Mouse (Mus musculus): ENCODE measurements around the gene Zfp768. TPM values are rescaled to one million over a fixed set of nuclear protein-coding genes. Genes with fewer than 3 reads are reported as not detected.
A peak's percentile ranks its signal among the peaks of the same experiment; 100 is the strongest.
"Not testable (repeated sequence)": the region's sequence is repeated elsewhere in the genome, so short reads cannot be mapped to it uniquely, and the experiment has no call there.

The Zfp768 gene
- polyA plus RNA-seq, 1 experiment from 2014 or later: 5.1 TPM

DNA sequence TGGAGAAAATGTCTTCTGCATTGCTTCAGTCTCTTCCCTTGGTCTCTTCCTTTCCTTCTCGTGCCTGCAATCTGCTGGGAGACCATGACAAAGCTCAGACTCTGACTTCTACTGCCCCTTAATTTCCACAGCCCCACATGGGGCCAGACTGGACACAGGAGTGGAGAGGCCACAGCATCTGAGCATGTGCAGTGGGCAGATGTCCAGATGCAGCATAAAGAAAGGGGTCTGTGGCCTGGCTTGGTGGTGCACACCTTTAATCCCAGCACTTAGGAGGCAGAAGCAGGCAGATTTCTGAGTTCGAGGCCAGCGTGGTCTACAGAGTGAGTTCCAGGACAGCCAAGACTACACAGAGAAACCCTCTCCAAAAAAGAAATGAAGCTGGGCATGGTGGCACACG is 40.2 kb upstream of the Zfp768 start:
- not testable (repeated sequence) for ATAC-seq (ENCODE audit: low FRiP score)

GRCm38 (mm10) chr7:127378310-127378921 is 33.0 kb upstream of the Zfp768 start:
- Histone ChIP-seq H3K27ac (ENCODE audit: low read depth, low read length) (no peak overlapping the region), H3K9me3 (ENCODE audit: control insufficient read depth, low read length) (no peaks in the 10 kb centered on the region), H3K4me3 (ENCODE audit: low read depth, low read length) (no peak overlapping the region), H3K36me3 (ENCODE audit: control insufficient read depth, insufficient read depth, low read length) (no peaks in the 10 kb centered on the region), H3K4me2 (replicated peaks; ENCODE audit: low read depth, low read length) (no peak overlapping the region), H3K4me1 (replicated peaks; ENCODE audit: control insufficient read depth, insufficient read depth, low read length) (no peaks in the 10 kb centered on the region), H3K27me3 (ENCODE audit: control insufficient read depth, insufficient read depth, low read length) (no peaks in the 10 kb centered on the region), H3K9ac (ENCODE audit: low read depth, low read length) (no peak overlapping the region)
- ATAC-seq (ENCODE audit: low FRiP score) (no peak), DNase-seq (ENCODE audit: low spot score) (no peak)
- 79% methylated on average over 6 of the region's 6 CpGs for WGBS

More for the DNA sequence above, 40.2 kb upstream of the Zfp768 start:
- H3K4me2 ChIP-seq (replicated peaks; ENCODE audit: low read depth, low read length); H3K4me3 ChIP-seq (ENCODE audit: low read depth, low read length); DNase-seq (ENCODE audit: low spot score); H3K9me3 ChIP-seq (ENCODE audit: control insufficient read depth, low read length); H3K36me3 ChIP-seq (ENCODE audit: control insufficient read depth, insufficient read depth, low read length); H3K27me3 ChIP-seq (ENCODE audit: control insufficient read depth, insufficient read depth, low read length); H3K27ac ChIP-seq (ENCODE audit: low read depth, low read length); H3K4me1 ChIP-seq (replicated peaks; ENCODE audit: control insufficient read depth, insufficient read depth, low read length); H3K9ac ChIP-seq (ENCODE audit: low read depth, low read length): not testable (repeated sequence)
- 94% methylated on average over 4 of the region's 4 CpGs for WGBS

- Histone ChIP-seq H3K4me3 (ENCODE audit: low read depth, low read length) (peak within 1 kb of the TSS; percentile 70), H3K4me2 (replicated peaks; ENCODE audit: low read depth, low read length) (peak within 1 kb of the TSS; percentile 80), H3K9ac (ENCODE audit: low read depth, low read length) (peak within 1 kb of the TSS; percentile 80)
- H3K9me3 ChIP-seq (ENCODE audit: control insufficient read depth, low read length); H3K4me1 ChIP-seq (replicated peaks; ENCODE audit: control insufficient read depth, insufficient read depth, low read length); H3K27me3 ChIP-seq (ENCODE audit: control insufficient read depth, insufficient read depth, low read length); H3K27ac ChIP-seq (ENCODE audit: low read depth, low read length); H3K36me3 ChIP-seq (ENCODE audit: control insufficient read depth, insufficient read depth, low read length): not testable (repeated sequence)
- peak; percentile 88 for DNase-seq (ENCODE audit: low spot score)
- ATAC-seq (ENCODE audit: low FRiP score): peak; percentile 91
- WGBS: 4% methylated on average over 40 of the region's 49 CpGs
Measured at GRCm38 (mm10) chr7:127375271-127376245, 30.2 kb upstream of the Zfp768 start, which contains the start of gene Zfp747. Gene Zfp747, minus strand, starts transcription at chr7:127376050.

DNA sequence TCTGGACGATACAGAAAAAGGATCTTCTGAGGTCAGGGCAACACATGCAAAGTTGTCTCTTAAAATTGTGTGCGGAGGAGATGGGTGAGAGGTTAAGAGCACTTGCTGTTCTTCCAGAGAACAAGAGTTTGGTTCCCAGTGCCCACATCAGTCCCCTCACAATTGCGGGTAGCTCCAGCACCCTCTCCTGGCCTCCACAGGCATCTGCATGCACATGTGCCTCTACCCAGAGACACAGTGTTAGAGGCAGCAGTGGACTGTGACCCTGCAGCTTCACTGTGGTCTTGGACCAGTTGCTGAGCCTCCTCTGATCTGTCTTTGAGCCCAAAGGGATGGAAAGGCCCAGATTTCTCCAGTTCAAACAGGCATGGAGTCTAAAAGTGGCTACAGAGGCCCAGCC is 26.5 kb upstream of the Zfp768 start:
- H3K27me3 ChIP-seq (ENCODE audit: control insufficient read depth, insufficient read depth, low read length); H3K9me3 ChIP-seq (ENCODE audit: control insufficient read depth, low read length); H3K4me3 ChIP-seq (ENCODE audit: low read depth, low read length); DNase-seq (ENCODE audit: low spot score); ATAC-seq (ENCODE audit: low FRiP score); H3K9ac ChIP-seq (ENCODE audit: low read depth, low read length); H3K4me2 ChIP-seq (replicated peaks; ENCODE audit: low read depth, low read length); H3K4me1 ChIP-seq (replicated peaks; ENCODE audit: control insufficient read depth, insufficient read depth, low read length); H3K36me3 ChIP-seq (ENCODE audit: control insufficient read depth, insufficient read depth, low read length); H3K27ac ChIP-seq (ENCODE audit: low read depth, low read length): not testable (repeated sequence)
- 76% methylated on average over 3 of the region's 3 CpGs for WGBS

DNA sequence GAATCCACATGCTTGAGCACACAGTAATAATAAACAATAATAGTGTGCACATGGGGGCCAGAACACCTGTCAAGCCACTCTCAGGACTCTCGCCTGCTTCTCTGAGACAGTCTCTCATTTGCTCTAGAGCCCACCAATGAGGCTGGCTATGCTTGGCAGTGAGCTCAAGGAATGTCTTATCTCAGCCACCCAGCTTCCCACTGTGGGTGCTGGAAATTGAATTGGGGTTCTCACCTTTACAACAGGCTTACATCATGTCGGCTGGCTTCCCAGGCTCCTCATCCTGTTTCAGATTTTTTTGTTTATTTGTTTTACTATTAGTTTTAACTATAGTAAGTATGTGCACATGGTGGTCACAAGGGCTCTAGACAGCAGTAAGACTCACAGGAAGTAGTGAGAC is 25.8 kb upstream of the Zfp768 start:
- Histone ChIP-seq H3K36me3 (ENCODE audit: control insufficient read depth, insufficient read depth, low read length) (no peaks in the 10 kb centered on the region), H3K4me3 (ENCODE audit: low read depth, low read length) (no peak overlapping the region), H3K4me2 (replicated peaks; ENCODE audit: low read depth, low read length) (no peak overlapping the region), H3K4me1 (replicated peaks; ENCODE audit: control insufficient read depth, insufficient read depth, low read length) (no peaks in the 10 kb centered on the region), H3K9me3 (ENCODE audit: control insufficient read depth, low read length) (no peaks in the 10 kb centered on the region), H3K27ac (ENCODE audit: low read depth, low read length) (no peak overlapping the region), H3K9ac (ENCODE audit: low read depth, low read length) (no peak overlapping the region), H3K27me3 (ENCODE audit: control insufficient read depth, insufficient read depth, low read length) (no peaks in the 10 kb centered on the region)
- DNase-seq (ENCODE audit: low spot score) (no peak), ATAC-seq (ENCODE audit: low FRiP score) (no peak)
- WGBS: 91% methylated on average over 2 of the region's 2 CpGs

DNA sequence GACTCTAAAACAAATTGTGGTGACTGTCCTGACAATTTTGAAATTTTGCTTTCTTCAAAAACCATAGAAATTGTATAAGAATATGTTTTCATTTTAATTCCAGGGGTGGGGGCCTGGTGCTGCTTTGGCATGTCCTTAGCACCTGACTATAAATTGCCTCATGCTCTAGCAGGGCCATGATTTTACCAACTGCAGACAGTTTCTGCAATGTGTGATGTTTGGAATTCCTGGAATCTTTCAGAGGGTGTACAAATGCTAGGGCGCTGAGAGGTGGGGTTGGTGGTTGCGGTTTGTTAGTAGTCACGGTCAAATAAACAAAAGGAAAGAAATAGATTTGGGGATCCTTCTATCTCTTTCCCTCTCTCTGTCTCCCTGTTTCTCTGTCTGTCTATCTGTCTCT is 20.9 kb upstream of the Zfp768 start:
- Histone ChIP-seq H3K9ac (ENCODE audit: low read depth, low read length) (no peak overlapping the region), H3K27ac (ENCODE audit: low read depth, low read length) (no peak overlapping the region), H3K36me3 (ENCODE audit: control insufficient read depth, insufficient read depth, low read length) (no peaks in the 10 kb centered on the region), H3K4me2 (replicated peaks; ENCODE audit: low read depth, low read length) (no peak overlapping the region), H3K27me3 (ENCODE audit: control insufficient read depth, insufficient read depth, low read length) (0 out of 2 replicates have a peak, but pooled peaks cover 2% of the 10 kb centered on the region), H3K4me3 (ENCODE audit: low read depth, low read length) (no peak overlapping the region), H3K9me3 (ENCODE audit: control insufficient read depth, low read length) (no peaks in the 10 kb centered on the region), H3K4me1 (replicated peaks; ENCODE audit: control insufficient read depth, insufficient read depth, low read length) (no peaks in the 10 kb centered on the region)
- ATAC-seq (ENCODE audit: low FRiP score): no peak
- no peak for DNase-seq (ENCODE audit: low spot score)
- WGBS: 85% methylated on average over 3 of the region's 3 CpGs

- Histone ChIP-seq H3K9me3 (ENCODE audit: control insufficient read depth, low read length) (no peaks in the 10 kb centered on the region), H3K27ac (ENCODE audit: low read depth, low read length) (no peak overlapping the region), H3K9ac (ENCODE audit: low read depth, low read length) (no peak overlapping the region), H3K4me3 (ENCODE audit: low read depth, low read length) (no peak overlapping the region), H3K27me3 (ENCODE audit: control insufficient read depth, insufficient read depth, low read length) (0 out of 2 replicates have a peak, but pooled peaks cover 2% of the 10 kb centered on the region), H3K4me2 (replicated peaks; ENCODE audit: low read depth, low read length) (no peak overlapping the region), H3K4me1 (replicated peaks; ENCODE audit: control insufficient read depth, insufficient read depth, low read length) (no peaks in the 10 kb centered on the region), H3K36me3 (ENCODE audit: control insufficient read depth, insufficient read depth, low read length) (no peaks in the 10 kb centered on the region)
- no peak for ATAC-seq (ENCODE audit: low FRiP score)
- no peak for DNase-seq (ENCODE audit: low spot score)
- 55% methylated on average over 4 of the region's 4 CpGs for WGBS
Measured at GRCm38 (mm10) chr7:127364166-127364565, 18.8 kb upstream of the Zfp768 start.

DNA sequence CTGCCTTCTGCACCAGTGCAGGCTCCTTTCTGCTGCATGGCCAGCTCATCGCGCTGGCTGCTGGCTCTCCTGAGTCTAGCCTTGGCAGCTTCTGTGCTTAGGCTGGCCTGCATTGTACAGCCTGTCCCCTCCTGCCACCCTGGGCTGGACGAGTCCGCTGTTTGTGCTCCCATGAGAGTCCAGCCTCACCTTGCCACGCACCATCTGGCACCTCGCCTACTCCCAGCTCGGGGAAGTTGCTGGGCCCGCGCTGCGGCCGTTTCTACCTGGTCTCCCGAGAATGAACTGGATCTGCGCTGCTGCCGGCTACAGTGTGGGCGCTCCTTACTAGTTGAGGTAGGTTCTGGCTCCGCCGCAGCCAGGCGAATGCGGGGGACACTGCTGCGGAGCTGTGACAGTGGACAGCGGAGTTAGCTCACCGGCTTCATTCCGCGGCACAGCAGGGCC is 18.1 kb upstream of the Zfp768 start:
- Histone ChIP-seq H3K27ac (ENCODE audit: low read depth, low read length) (no peak overlapping the region), H3K9ac (ENCODE audit: low read depth, low read length) (peak overlapping the region; percentile 21; the same call in 1 of the 2 replicates), H3K9me3 (ENCODE audit: control insufficient read depth, low read length) (no peaks in the 10 kb centered on the region), H3K4me1 (replicated peaks; ENCODE audit: control insufficient read depth, insufficient read depth, low read length) (no peaks in the 10 kb centered on the region), H3K4me2 (replicated peaks; ENCODE audit: low read depth, low read length) (peak overlapping the region; percentile 66), H3K27me3 (ENCODE audit: control insufficient read depth, insufficient read depth, low read length) (0 out of 2 replicates have a peak, but pooled peaks cover 2% of the 10 kb centered on the region), H3K4me3 (ENCODE audit: low read depth, low read length) (peak overlapping the region; percentile 27), H3K36me3 (ENCODE audit: control insufficient read depth, insufficient read depth, low read length) (no peaks in the 10 kb centered on the region)
- peak; percentile 51 for DNase-seq (ENCODE audit: low spot score)
- no peak for ATAC-seq (ENCODE audit: low FRiP score)
- WGBS: 2% methylated on average over 24 of the region's 24 CpGs
